Mouse (Mus musculus) CD4-positive, CD25-positive, alpha-beta regulatory T cell, adult 2 months (primary cell): ENCODE measurements around the gene Klk1b27.
"Not testable (repeated sequence)": the region's sequence is repeated elsewhere in the genome, so short reads cannot be mapped to it uniquely, and the experiment has no call there.

ENCODE experiments used
- DNase-seq: peaks from one replicate; pipeline ENCODE4 v3.0.0-alpha.2; 2012; ENCODE audit warnings: low read depth, low spot score

Gene Klk1b27

DNA sequence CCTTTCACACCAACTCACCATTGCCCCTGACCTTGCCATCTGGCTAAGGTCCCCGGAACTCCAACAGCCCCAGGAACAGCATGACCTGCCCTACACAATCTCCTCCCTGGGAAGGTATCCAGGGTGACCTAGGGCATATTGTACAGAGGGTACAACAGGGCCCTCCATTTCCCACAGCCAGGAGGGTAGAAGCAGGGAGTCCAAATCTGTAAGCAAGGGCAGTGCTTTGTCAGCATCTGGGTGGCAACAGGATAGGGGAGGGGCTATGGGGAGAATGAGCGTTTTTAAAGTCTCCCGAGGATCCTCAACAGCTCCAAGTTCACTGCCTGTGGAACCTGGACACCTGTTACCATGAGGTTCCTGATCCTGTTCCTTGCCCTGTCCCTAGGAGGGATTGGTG is at the start of gene Klk1b27:
Gene Klk1b27, plus strand, starts transcription at position 301 of the 400 bp plus-strand sequence.
- DNase-seq = not testable (repeated sequence)

DNA sequence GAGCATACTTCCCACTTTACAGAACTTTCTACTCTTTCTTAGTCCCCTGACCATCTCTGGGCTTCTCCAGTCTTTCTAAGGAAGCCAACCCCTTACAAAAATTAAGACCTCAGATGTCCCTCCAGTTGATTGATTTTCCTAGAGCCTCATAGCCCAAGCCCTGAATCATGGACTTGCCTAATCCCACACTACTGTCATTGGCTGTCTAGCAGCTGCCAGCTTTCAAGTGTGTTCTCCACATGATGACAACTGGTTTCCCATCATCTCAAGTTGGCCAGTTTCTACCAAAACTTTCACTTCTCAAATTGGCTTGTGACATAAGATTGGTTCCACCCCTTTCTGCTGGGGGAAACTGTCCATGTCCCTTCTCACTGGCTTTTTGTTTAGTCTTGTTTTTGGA is 47.2 kb upstream of the Klk1b27 start:
- DNase-seq = no peak

DNA sequence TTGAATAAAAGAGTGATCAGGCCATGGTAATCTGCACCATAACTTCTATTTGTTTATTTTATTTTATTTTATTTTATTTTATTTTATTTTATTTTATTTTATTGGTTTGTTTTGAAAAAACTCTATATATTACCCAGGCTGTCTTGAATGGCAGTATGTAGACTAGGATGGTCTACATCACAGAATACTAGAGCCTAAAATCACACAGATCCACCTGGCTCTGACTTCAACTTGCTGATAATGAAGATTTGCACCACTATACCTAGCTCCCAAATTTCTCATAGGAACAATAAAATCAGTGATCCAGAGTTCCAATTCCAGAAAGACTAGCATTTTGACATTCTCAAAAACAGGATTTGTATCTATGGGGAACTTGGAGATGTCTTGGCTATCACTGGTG is 40.2 kb upstream of the Klk1b27 start, which contains the start of gene Klk1b26:
Gene Klk1b26, plus strand, starts transcription at position 301 of the 400 bp plus-strand sequence.
- not testable (repeated sequence) for DNase-seq

DNA sequence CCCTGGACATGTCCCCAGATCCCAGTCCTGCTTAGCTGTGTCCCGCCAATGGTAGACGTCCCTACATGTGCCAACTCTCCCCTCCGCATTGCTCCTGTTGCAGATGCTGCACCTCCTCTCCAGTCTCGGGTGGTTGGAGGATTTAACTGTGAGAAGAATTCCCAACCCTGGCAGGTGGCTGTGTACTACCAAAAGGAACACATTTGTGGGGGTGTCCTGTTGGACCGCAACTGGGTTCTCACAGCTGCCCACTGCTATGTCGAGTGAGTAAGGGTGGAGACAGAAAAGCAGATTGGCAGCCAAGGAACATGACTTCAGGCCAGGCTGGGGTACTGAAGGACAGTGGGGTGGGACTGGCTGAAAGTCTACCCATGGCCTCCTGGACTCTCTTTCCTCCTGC is 37.4 kb upstream of the Klk1b27 start:
- DNase-seq = not testable (repeated sequence)

DNA sequence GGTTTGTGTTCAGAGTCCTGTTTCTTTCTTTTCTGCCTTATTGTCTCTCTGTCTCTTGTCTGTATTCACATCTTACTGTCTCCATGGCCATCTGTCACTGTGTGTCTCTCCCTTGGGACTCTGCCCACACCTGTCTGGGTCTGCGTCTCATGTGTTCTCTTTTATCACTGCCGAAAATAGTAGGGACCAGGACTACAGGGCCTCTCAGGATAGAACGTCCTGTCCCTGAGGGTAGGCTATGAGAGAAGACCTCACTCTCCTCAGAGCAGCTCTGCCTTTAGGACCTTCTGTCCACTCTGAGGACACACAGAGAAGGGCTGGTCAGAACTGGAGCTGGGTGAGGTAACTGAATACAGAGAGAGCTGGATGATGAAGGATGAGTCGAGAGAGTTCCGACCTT is 37.0 kb upstream of the Klk1b27 start:
- no peak for DNase-seq

DNA sequence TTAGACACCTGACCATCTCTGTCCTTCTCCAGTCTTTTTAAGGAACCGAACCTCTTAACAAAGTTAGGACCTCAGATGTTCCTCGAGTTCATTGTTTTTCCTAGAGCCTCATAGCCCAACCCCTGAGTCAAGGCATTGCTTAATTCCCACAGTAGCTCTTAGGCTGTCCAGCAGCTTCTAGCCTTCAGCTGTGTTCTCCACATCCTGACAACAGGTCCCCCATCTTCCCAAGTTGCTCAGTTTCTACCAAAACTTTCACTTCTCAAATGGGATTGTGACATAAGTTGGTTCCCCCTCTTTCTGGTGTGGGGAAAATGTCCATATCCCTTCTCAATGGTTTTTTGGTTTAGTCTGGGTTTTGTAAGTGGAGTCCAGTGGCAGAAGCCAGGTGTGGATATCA is 20.0 kb downstream of the Klk1b27 start:
- no peak for DNase-seq

DNA sequence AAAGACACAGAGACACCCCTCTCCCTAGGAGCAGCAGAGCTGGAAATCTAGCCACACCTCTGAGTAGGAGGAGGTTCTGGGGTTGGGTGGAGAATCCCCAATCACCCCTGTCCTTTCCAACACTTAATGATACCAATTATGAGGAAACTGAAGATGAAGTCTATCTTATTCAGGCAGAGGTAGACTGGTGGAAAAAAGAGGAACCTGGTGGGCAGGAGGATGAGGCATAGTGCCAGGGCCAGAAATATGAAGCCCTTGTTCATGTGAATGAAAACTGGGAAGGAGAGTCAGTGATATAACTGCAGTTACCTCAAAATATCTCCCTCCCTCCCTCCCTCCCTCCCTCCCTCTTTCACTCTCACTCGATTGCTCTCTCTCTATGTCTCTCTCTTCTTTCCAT is 25.6 kb downstream of the Klk1b27 start:
- no peak for DNase-seq

DNA sequence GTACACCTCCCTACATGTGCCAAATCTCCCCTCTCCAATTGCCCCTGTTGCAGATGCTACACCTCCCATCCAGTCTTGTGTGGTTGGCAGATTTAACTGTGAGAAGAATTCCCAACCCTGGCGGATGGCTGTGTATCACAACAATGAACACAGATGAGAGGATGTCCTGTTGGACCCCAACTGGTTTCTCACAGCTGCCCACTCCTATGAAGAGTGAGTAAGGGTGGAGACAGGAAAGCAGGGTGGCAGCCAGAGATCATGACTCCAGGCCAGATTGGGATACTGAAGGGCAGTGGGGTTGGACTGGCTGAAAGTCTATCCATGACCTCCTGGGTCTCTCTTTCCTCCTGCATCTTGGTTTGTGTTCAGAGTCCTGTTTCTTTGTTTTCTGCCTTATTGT is 44.0 kb downstream of the Klk1b27 start:
- DNase-seq = no peak

DNA sequence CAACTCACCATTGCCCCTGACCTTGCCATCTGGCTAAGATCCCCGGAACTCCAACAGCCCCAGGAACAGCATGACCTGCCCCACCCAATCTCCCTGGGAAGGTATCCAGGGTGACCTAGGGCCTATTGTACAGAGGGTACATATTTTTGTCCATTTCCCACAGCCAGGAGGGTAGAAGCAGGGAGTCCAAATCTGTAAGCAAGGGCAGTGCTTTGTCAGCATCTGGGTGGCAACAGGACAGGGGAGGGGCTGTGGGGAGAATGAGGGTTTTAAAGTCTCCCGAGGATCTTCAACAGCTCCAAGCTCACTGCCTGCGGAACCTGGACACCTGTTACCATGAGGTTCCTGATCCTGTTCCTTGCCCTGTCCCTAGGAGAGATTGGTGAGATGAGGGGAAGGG is 49.9 kb downstream of the Klk1b27 start, which contains the start of gene Klk1b21:
Gene Klk1b21, plus strand, starts transcription at position 301 of the 400 bp plus-strand sequence.
- not testable (repeated sequence) for DNase-seq
